Mouse (Mus musculus): ENCODE results near the gene Fgl2.

DNA sequence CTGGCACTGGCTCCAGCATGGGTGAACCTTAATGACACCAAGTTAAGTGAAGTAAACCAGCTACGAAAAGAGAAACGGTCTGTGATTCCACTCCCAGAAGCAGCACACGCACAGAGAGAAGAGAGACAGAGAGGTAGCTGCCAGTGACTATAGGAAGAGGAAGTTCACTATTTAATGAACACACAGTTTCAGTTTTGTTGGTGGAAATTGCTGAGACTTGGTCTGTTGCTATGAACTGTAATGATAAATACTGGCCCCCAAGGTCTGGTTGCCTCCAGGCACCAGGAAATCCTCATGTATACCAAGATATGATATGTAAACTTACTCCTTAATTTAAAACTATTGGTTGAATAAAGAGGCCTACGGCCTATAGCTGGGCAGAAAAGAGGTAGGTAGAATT lies 14.0 kb downstream of the Fgl2 start:
- no peak for TF ChIP-seq CTCF (IDR thresholded peaks at IDR 0.05; ENCODE audit: borderline replicate concordance, extremely low read depth, insufficient read depth, insufficient read length)
- TF ChIP-seq POLR2A (IDR thresholded peaks at IDR 0.05; ENCODE audit: borderline replicate concordance, extremely low read depth, insufficient read depth, insufficient read length, poor library complexity, severe bottlenecking) = no peak
